Mouse (Mus musculus) lung, adult 2 months (tissue): ENCODE data around the gene P2rx1. TPM values are rescaled to one million over a fixed set of nuclear protein-coding genes. Genes with fewer than 3 reads are reported as not detected.

ENCODE experiments used
- DNase-seq: peaks from one replicate; pipeline ENCODE4 v3.0.0; 2022
- H3K4me1 ChIP-seq: fragments of 200-500 bp; 2 replicates; pipeline ENCODE4 v1.6.1; 2011; ENCODE audit warnings: low read length; ENCODE audit not compliant: control insufficient read depth, insufficient read depth
- H3K4me3 ChIP-seq: fragments of 200-500 bp; replicated peaks from 2 replicates; pipeline ENCODE3; 2011; ENCODE audit warnings: low read depth, mild to moderate bottlenecking, control low read depth, low read length; ENCODE audit errors: extremely low read depth
- CTCF ChIP-seq: fragments of 200-500 bp; IDR thresholded peaks from 2 replicates; pipeline ENCODE4 v1.5.1; 2011; ENCODE audit warnings: mild to moderate bottlenecking, low read length, control low read depth; ENCODE audit not compliant: insufficient read depth
- POLR2A ChIP-seq: fragments of 200-500 bp; IDR thresholded peaks from 2 replicates; pipeline ENCODE4 v1.6.1; 2011; ENCODE audit warnings: low read depth, mild to moderate bottlenecking, control low read depth, low read length, borderline replicate concordance; ENCODE audit errors: extremely low read depth
- WGBS: fragments of 180-500 bp; shearing (Covaris S2); methylation state at CpG from one replicate; pipeline ENCODE4 v1.1.7; 2018; 5-methylcytosine and 5-hydroxymethylcytosine counted together
- polyA plus RNA-seq: library from polyadenylated mRNA; depleted of rRNA; stranded (reverse); fragments of >200 nt; gene quantifications from 2 replicates; pipeline ENCODE4 v1.2.3, GENCODE M21; 2012

The P2rx1 gene
- polyA plus RNA-seq, 1 experiment: 4.4 TPM

DNA sequence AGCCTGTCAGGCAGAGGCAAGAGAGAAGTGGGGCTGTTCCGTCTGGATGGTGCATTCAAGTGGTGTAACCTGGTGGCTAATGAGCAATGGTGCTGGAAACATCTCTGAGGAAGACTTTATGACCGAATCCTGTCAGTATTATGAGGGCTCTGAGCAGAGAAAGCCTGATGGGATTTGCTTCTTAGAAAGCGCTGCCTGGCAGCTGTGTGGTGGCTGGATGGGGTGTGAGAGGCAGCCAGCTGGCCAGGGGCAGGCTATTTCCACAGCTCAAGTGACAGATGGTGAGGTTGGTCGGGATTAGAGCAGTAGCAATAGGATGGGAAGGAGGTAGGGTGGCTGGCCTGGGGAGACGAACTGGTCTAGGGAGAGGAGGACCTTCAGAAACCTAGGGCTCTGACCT lies 32.6 kb downstream of the P2rx1 start:
- TF ChIP-seq CTCF (no peak), POLR2A (no peak)
- DNase-seq: no peak
- WGBS: 80% methylated on average over 5 of the region's 5 CpGs
- peaks cover 12% of the 10 kb centered on the region for H3K4me1 ChIP-seq
- H3K4me3 ChIP-seq: no peak overlapping the region

DNA sequence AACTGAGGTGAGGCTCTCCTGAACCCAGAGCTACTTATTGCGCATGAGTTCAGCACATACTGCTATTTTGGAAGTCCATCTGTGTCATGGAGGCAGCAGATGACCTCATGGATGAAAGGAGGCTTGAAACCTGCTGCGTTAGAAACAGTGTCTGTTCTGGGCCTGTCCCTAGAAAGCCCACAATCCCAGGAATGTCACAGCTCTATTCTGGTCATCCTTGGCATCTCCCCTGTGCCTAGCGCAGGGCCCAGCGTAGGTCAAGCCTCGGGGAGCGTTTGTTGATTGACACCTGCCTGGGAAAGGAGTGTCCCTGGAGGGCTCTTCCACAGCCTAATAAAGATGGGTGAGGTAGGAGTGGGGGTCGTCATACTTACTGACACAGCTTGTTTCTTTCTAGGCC lies 37.2 kb downstream of the P2rx1 start:
- WGBS: 88% methylated on average over 7 of the region's 7 CpGs
- DNase-seq: no peak
- TF ChIP-seq CTCF: no peak
- H3K4me3 ChIP-seq: no peak overlapping the region
- peaks cover 2% of the 10 kb centered on the region for H3K4me1 ChIP-seq

DNA sequence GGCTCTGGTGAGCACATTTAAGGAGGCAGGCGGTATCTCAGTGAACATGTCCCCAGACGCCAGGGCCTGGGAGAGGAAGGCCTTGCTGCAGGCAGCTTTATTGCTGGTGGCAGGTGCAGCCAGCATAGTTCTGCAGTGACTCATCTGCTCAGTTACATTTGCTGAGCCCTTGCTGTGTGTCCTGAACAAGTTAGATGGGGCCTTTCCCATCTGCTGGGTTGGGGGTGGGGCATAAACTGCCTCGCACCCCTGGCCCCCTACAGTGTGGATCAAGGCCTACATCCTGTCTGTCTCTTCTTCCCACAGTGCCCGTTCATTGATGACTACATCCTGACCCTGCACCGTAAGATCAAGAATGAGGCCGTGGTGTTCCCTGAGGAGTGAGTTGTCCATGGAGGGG lies 38.0 kb downstream of the P2rx1 start:
- TF ChIP-seq CTCF (no peak), POLR2A (no peak)
- no peak for DNase-seq
- WGBS: 71% methylated on average over 6 of the region's 6 CpGs

GRCm38 (mm10) chr11:73037691-73038090 lies 38.8 kb downstream of the P2rx1 start:
- no peak for DNase-seq
- Histone ChIP-seq H3K4me1 (no peaks in the 10 kb centered on the region), H3K4me3 (no peak overlapping the region)
- WGBS: 81% methylated on average over 3 of the region's 3 CpGs
- no peak for TF ChIP-seq CTCF
- TF ChIP-seq POLR2A: no peak

More for the DNA sequence above, 38.0 kb downstream of the P2rx1 start:
- Histone ChIP-seq H3K4me1 (no peaks in the 10 kb centered on the region), H3K4me3 (no peak overlapping the region)

DNA sequence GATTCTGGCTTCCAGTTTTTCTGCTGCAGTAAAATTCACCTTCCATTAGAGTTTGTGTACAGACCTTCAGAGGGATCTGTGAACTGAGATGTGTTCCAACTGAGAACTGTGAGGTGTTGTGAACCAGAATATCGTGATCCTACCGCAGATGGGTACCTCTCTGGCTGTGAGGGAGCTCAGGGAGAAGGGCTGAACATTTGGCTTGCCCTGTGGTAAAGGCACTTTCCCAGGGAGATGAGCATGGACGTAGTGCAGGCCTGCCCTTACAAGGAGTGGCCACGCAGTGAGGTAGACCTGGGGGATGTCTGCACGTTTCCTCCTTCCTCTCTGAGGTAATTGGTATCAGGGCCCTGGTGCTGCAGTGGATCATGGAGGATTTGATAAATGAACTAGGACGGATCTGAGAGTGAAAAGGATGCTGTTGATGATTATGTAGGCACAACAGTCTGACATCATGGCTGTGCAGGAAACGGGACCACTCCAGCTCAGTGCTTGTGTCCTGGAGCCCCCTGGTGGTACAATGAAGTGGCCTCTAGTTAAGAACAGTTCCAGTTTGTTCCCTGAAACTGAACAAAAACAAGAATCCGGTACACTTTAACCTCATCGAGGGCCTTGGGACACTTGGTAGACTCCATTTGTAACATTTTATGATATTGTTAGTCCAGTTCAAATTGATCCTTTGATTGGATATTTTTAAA lies 40.3 kb downstream of the P2rx1 start:
- TF ChIP-seq POLR2A (no peak), CTCF (peak; percentile 76)
- H3K4me3 ChIP-seq: no peak overlapping the region
- WGBS: 56% methylated on average over 9 of the region's 9 CpGs
- no peaks in the 10 kb centered on the region for H3K4me1 ChIP-seq
- DNase-seq: peak; percentile 35

- WGBS: 35% methylated on average over 6 of the region's 6 CpGs
Observed at GRCm38 (mm10) chr11:73044229-73044755, 45.4 kb downstream of the P2rx1 start.

DNA sequence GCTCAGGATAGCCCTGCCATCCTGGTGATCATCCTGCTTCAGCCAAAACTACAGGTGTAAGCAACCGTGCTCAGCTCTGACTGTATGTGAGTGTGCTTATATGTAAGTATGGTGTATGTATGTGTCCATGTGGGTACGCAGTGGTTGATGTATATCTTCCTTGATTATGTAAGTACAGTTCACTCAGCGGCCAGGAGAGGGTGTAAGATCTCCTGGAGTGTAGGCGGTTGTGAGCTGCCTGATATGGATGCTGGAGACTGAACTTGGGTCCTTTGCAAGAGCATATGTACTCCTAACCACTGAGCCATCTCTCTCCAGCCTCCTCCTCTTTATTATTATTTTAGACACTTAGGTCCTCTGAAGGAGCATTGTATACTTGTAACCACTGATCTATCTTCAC lies 45.9 kb downstream of the P2rx1 start:
- TF ChIP-seq CTCF (no peak), POLR2A (no peak)
- no peak for DNase-seq
- H3K4me3 ChIP-seq: no peak overlapping the region
- peaks cover 4% of the 10 kb centered on the region for H3K4me1 ChIP-seq
- 67% methylated on average over 4 of the region's 4 CpGs for WGBS

More at GRCm38 (mm10) chr11:73044229-73044755, 45.4 kb downstream of the P2rx1 start:
- DNase-seq: no peak
- TF ChIP-seq POLR2A: no peak
- no peak for TF ChIP-seq CTCF
- no peak overlapping the region for H3K4me3 ChIP-seq
- peaks cover 4% of the 10 kb centered on the region for H3K4me1 ChIP-seq

DNA sequence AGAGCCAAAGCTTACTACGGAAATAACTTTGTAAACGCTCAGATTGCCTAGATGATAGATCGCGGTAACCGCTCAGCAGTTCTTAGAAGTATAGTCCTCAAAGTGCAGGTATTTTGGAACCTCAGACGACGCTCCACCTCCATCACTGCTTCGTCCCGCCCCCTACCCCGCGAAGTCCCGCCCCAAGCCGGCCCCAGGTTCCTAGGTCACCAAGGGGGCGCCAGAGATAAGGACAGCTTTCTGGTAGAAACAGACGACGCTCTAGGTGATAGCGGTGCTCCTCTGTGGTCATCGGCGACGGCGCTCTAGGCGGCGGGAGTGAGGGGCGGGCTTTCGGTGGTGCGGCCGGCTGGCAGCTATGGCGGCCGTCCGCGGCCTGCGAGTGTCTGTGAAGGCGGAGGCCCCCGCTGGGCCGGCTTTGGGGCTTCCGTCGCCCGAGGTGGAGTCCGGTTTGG lies 48.7 kb downstream of the P2rx1 start, which contains the start of gene Ncbp3:
Ncbp3 (plus strand) TSS at position 242 of the 455 bp plus-strand sequence.
- TF ChIP-seq POLR2A (peak; percentile 44; the same call in 1 of the 2 replicates), CTCF (peak; percentile 47)
- H3K4me3 ChIP-seq: peak within 1 kb of the TSS; percentile 81
- peaks cover 4% of the 10 kb centered on the region for H3K4me1 ChIP-seq
- peak; percentile 92 for DNase-seq
- under 1% methylated on average over 39 of the region's 39 CpGs for WGBS

GRCm38 (mm10) chr11:73048030-73048876 lies 49.4 kb downstream of the P2rx1 start:
- no peak for DNase-seq
- 2% methylated on average over 55 of the region's 55 CpGs for WGBS
- peaks cover 4% of the 10 kb centered on the region for H3K4me1 ChIP-seq
- peak overlapping the region; percentile 81 for H3K4me3 ChIP-seq
- TF ChIP-seq POLR2A (no peak), CTCF (no peak)

DNA sequence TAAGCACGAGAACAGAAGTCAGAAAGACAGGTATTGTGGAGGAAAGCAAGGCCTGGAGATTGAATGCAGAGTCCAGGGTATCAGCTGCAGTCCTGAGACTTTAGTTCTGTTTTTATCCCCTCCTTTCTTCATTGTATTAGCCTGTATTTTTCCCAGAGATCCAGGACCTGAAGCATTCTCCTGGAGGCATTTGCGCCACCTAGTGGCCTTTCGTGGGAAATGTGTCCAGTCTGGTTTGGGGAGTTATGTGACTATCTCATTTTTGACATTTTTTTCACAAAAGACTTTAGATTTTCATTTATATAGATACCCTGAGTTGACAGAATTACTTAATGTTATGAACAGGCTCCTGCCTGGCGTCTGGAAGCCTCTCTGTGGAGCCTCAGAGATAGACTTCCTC lies 50.4 kb downstream of the P2rx1 start:
- no peak overlapping the region for H3K4me3 ChIP-seq
- H3K4me1 ChIP-seq: peaks cover 4% of the 10 kb centered on the region
- peak; percentile 72 for DNase-seq
- 5% methylated on average over 4 of the region's 4 CpGs for WGBS
- TF ChIP-seq CTCF: peak; percentile 81
- no peak for TF ChIP-seq POLR2A
